Mouse (Mus musculus) hindbrain, embryonic 11.5 days (tissue): ENCODE results near the gene Fam131b. TPM values are rescaled to one million over a fixed set of nuclear protein-coding genes. Genes with fewer than 3 reads are reported as not detected.

Experiments used
- ATAC-seq: fragments of 200-750 bp; cut with Nextera tagmentation; 2 replicates; pipeline ENCODE4 v1.8.0; 2017; ENCODE audit warnings: mild to moderate bottlenecking, moderate TSS enrichment, moderate library complexity; ENCODE audit not compliant: low FRiP score
- DNase-seq: peaks from one replicate; pipeline ENCODE4 v3.0.0-alpha.2; 2015; ENCODE audit warnings: low spot score
- H3K27ac ChIP-seq: fragments of 300-500 bp; sonication (generic); 2 replicates; pipeline ENCODE4 v1.5.1; 2014; ENCODE audit warnings: mild to moderate bottlenecking, low read depth, low read length
- H3K27me3 ChIP-seq: fragments of 300-500 bp; sonication (generic); 2 replicates; pipeline ENCODE4 v1.6.1; 2014; ENCODE audit warnings: mild to moderate bottlenecking, low read length, moderate library complexity, mixed read lengths; ENCODE audit not compliant: control insufficient read depth, insufficient read depth
- H3K36me3 ChIP-seq: fragments of 300-500 bp; sonication (generic); 2 replicates; pipeline ENCODE4 v1.6.1; 2014; ENCODE audit warnings: mild to moderate bottlenecking, low read length, moderate library complexity, mixed read lengths; ENCODE audit not compliant: control insufficient read depth, insufficient read depth
- H3K4me1 ChIP-seq: fragments of 300-500 bp; sonication (generic); replicated peaks from 2 replicates; pipeline ENCODE4 v1.6.1; 2014; ENCODE audit warnings: low read length, mixed read lengths; ENCODE audit not compliant: control insufficient read depth, insufficient read depth
- H3K4me2 ChIP-seq: fragments of 300-500 bp; sonication (generic); replicated peaks from 2 replicates; pipeline ENCODE4 v1.6.1; 2014; ENCODE audit warnings: mild to moderate bottlenecking, low read depth, low read length
- H3K4me3 ChIP-seq: fragments of 300-500 bp; sonication (generic); 2 replicates; pipeline ENCODE4 v1.5.1; 2014; ENCODE audit warnings: low read depth, low read length
- H3K9ac ChIP-seq: fragments of 300-500 bp; sonication (generic); 2 replicates; pipeline ENCODE4 v1.6.1; 2014; ENCODE audit warnings: low read depth, low read length
- H3K9me3 ChIP-seq: fragments of 300-500 bp; sonication (generic); 2 replicates; pipeline ENCODE4 v1.6.1; 2016; ENCODE audit warnings: low read length; ENCODE audit not compliant: control insufficient read depth
- WGBS: fragments of 180-500 bp; shearing (Covaris S2); extraction: QIAGEN DNeasy Blood & Tissue Kit; methylation state at CpG from one replicate; pipeline ENCODE4 v1.1.7; 2014; 5-methylcytosine and 5-hydroxymethylcytosine counted together
- polyA plus RNA-seq: library from polyadenylated mRNA; unstranded; fragments of >200 nt; fragmentation: Nextera tagmentation; extraction: Ambion mirVana; gene quantifications from 2 replicates; pipeline ENCODE4 v1.2.1, GENCODE M21; 2014

Gene Fam131b
- polyA plus RNA-seq, 1 experiment from 2014 or later = 3.1 TPM

GRCm38 (mm10) chr6:42359364-42360147 lies 35.1 kb upstream of the Fam131b start:
- no peaks in the 10 kb centered on the region for H3K9me3 ChIP-seq
- WGBS = 78% methylated on average over 9 of the region's 9 CpGs

DNA sequence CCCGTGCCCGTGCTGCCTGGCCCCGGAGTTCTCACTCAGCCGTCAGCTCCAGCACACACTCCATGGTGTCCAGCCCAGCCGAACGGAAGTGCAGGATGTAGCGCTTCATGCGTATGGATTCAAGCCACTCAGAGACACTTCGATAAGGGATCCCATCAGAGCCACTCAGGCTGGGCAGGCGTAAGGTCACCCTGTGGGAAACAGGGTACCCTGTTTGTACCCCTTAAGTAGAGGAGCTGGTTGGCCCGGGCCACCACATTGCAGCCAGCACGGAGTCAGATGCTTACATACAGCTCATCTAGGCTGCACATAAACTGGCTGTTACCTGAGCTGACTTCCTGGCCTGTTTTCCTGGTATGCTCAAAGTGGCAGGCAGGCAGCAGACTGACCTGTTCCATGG lies 34.5 kb upstream of the Fam131b start:
- Histone ChIP-seq H3K4me1 (no peaks in the 10 kb centered on the region), H3K9me3 (no peaks in the 10 kb centered on the region), H3K4me2 (no peak overlapping the region), H3K27me3 (no peaks in the 10 kb centered on the region), H3K4me3 (no peak overlapping the region), H3K36me3 (0 out of 2 replicates have a peak, but pooled peaks cover 7% of the 10 kb centered on the region), H3K27ac (0 out of 2 replicates have a peak overlapping the region, but pooled peaks have one; percentile 9), H3K9ac (no peak overlapping the region)
- no peak for DNase-seq
- ATAC-seq = no peak
- 93% methylated on average over 12 of the region's 12 CpGs for WGBS

More at GRCm38 (mm10) chr6:42359364-42360147, 35.1 kb upstream of the Fam131b start:
- Histone ChIP-seq H3K27me3 (no peaks in the 10 kb centered on the region), H3K4me1 (no peaks in the 10 kb centered on the region), H3K9ac (no peak overlapping the region), H3K4me3 (no peak overlapping the region), H3K27ac (no peak overlapping the region), H3K36me3 (0 out of 2 replicates have a peak, but pooled peaks cover 7% of the 10 kb centered on the region), H3K4me2 (no peak overlapping the region)
- ATAC-seq (no peak), DNase-seq (no peak)

GRCm38 (mm10) chr6:42357901-42358300 lies 33.5 kb upstream of the Fam131b start:
- Histone ChIP-seq H3K9me3 (no peaks in the 10 kb centered on the region), H3K27me3 (no peaks in the 10 kb centered on the region), H3K9ac (no peak overlapping the region), H3K4me3 (no peak overlapping the region), H3K36me3 (0 out of 2 replicates have a peak, but pooled peaks cover 9% of the 10 kb centered on the region), H3K27ac (no peak overlapping the region), H3K4me2 (no peak overlapping the region), H3K4me1 (no peaks in the 10 kb centered on the region)
- ATAC-seq (no peak), DNase-seq (no peak)
- 43% methylated on average over 6 of the region's 6 CpGs for WGBS

- no peak overlapping the region for H3K4me2 ChIP-seq
- no peak for DNase-seq
- H3K4me3 ChIP-seq = no peak overlapping the region
- H3K9ac ChIP-seq = no peak overlapping the region
- H3K36me3 ChIP-seq = 0 out of 2 replicates have a peak, but pooled peaks cover 9% of the 10 kb centered on the region
- H3K27ac ChIP-seq = no peak overlapping the region
- 94% methylated on average over 5 of the region's 5 CpGs for WGBS
- H3K9me3 ChIP-seq = no peaks in the 10 kb centered on the region
- no peak for ATAC-seq
- no peaks in the 10 kb centered on the region for H3K27me3 ChIP-seq
- H3K4me1 ChIP-seq = no peaks in the 10 kb centered on the region
These were observed 32.5 kb upstream of the Fam131b start for GRCm38 (mm10) chr6:42356913-42357312.

GRCm38 (mm10) chr6:42355794-42356600 lies 31.6 kb upstream of the Fam131b start:
- no peaks in the 10 kb centered on the region for H3K27me3 ChIP-seq
- ATAC-seq (no peak), DNase-seq (no peak)
- H3K4me2 ChIP-seq = no peak overlapping the region
- H3K36me3 ChIP-seq = 0 out of 2 replicates have a peak, but pooled peaks cover 9% of the 10 kb centered on the region
- 96% methylated on average over 13 of the region's 13 CpGs for WGBS
- no peaks in the 10 kb centered on the region for H3K9me3 ChIP-seq
- H3K4me1 ChIP-seq = no peaks in the 10 kb centered on the region
- no peak overlapping the region for H3K4me3 ChIP-seq
- no peak overlapping the region for H3K9ac ChIP-seq
- no peak overlapping the region for H3K27ac ChIP-seq

DNA sequence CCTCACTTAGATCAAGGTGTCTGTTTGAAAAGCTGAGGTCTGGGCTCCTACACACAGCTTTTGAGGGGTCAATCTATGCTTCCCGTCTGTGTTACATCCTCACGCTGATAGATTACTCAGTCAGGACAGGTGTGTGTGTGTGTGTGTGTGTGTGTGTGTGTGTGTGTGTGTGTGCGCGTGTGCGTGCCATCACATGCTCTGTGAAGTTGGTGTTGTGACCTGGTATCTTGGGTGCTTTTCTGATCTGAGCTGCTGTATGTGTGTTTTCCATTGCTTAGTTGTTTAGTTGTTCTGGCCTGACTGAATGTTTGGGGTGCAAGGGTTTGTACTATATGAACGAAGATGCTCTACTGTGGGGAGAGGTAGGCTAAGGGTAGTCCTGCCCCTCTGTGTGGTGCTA lies 30.9 kb upstream of the Fam131b start:
- H3K9ac ChIP-seq = no peak overlapping the region
- no peak for ATAC-seq
- H3K4me2 ChIP-seq = no peak overlapping the region
- H3K4me1 ChIP-seq = peaks cover 2% of the 10 kb centered on the region; the same call in 1 of the 2 replicates
- no peaks in the 10 kb centered on the region for H3K9me3 ChIP-seq
- H3K4me3 ChIP-seq = no peak overlapping the region
- DNase-seq = no peak
- H3K27ac ChIP-seq = no peak overlapping the region
- H3K27me3 ChIP-seq = no peaks in the 10 kb centered on the region
- H3K36me3 ChIP-seq = 0 out of 2 replicates have a peak, but pooled peaks cover 9% of the 10 kb centered on the region
- WGBS = 96% methylated on average over 6 of the region's 6 CpGs

DNA sequence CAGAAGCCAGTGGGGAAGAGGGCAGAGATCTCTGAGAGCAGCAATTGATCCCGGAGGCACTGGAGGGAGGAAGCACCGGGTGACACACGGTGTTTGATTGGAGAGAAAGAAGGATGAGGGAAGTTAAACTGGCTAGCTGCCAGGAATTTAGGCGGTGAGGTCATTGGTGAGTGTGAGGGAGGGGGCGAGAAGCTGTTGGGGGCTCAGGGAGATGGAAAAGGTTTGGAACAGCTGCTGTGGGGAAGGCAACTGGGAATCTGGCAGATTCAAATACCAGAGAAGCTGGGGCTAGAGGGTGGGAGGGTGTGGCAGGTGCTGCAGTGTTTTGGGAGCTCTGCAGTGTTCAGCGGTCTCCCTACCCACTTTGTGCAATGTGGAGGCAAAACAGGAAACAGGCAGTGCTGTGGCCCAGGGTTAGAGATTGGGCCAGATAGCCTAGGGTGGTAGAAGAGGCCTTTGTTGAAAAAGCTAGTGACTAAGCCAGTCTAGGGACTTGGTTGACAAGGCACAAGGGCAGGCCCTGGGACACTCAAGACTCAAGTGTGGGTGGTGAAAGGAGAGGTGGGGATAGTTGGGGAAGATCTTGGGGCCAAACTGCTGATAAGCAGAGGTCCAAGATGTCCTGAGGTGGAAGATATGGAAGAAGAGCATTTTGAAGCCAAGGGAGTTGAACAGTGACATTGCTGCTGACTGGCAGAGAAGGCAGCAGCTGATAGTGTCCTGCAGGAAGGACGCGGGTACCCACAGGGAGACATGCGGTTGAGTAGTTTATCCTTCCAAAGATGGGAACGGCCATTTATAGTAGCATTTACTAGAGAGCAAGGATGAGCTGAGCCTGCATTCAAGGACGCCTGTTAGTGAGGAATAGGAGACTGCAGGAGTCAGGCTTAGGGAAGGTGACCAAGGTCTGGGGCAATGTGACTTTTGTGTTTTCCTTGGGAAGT lies 29.9 kb upstream of the Fam131b start:
- Histone ChIP-seq H3K4me3 (no peak overlapping the region), H3K27ac (no peak overlapping the region), H3K9ac (no peak overlapping the region), H3K4me1 (peaks cover 2% of the 10 kb centered on the region; the same call in 1 of the 2 replicates), H3K36me3 (0 out of 2 replicates have a peak, but pooled peaks cover 9% of the 10 kb centered on the region), H3K4me2 (no peak overlapping the region), H3K27me3 (no peaks in the 10 kb centered on the region), H3K9me3 (no peaks in the 10 kb centered on the region)
- DNase-seq = peak; percentile 14
- no peak for ATAC-seq
- 75% methylated on average over 11 of the region's 11 CpGs for WGBS

DNA sequence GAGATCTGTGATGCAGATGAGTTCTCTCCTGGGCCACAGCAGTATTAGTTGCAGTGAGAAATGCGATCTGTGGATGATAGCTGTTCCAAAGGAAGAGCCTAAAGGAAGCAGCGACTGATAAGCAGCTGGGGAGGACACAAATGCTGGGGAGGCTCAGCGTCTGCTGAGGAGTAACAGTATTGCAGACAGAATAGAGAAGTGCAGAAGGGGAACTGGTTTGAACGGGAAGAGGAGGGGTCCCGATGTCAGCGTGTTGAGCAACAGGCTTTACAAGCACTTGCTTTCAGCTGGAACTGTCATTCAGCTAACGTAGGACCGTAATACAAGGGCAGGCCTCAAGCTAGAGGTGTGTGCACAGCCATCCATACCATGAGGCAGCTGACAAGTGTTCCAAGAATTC lies 28.7 kb upstream of the Fam131b start:
- Histone ChIP-seq H3K27me3 (no peaks in the 10 kb centered on the region), H3K4me1 (peaks cover 2% of the 10 kb centered on the region), H3K9me3 (no peaks in the 10 kb centered on the region), H3K9ac (no peak overlapping the region), H3K36me3 (0 out of 2 replicates have a peak, but pooled peaks cover 9% of the 10 kb centered on the region), H3K27ac (no peak overlapping the region), H3K4me3 (no peak overlapping the region), H3K4me2 (no peak overlapping the region)
- 84% methylated on average over 8 of the region's 8 CpGs for WGBS
- no peak for ATAC-seq
- no peak for DNase-seq
